Mouse (Mus musculus): Measurements from ENCODE around the gene Cd8a.

DNA sequence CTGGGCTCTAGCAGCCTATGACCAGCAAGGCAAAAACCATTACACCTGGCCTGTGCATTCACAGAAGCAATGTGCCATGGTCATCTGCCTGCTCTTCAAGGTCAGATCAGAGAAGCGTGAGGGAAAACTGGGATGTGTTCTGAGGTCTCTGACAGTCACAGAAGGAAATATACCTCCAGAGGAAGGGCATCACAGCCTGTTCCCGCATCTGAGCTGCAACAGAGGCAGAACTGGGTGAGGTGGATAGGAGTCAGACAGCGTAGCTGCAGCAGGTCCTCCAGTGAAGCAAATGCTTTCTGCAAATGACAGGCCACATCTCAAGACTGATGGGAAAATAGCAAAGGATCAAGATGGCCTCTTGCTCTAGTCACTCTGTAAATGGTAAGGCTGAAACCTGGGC lies 34.3 kb upstream of the Cd8a start:
- no peak for TF ChIP-seq GATA1 (IDR thresholded peaks at IDR 0.05; ENCODE audit: low read length)
- no peak for TF ChIP-seq TAL1 (IDR thresholded peaks at IDR 0.05; ENCODE audit: low read length)

All from erythroblast, embryonic 14.5 days (primary cell).